In genomic region chr6:108457063-108457405, GRCm38 (mm10) we compare ENCODE assay signal across 7 mouse cellular contexts.
A peak's percentile ranks its signal among the peaks of the same experiment; 100 is the strongest.
DNase-seq lines count a peak whose midpoint lies in the region; ATAC-seq and TF ChIP-seq lines count a peak whose summit lies in the region.

No protein-coding gene starts in this region.

- DNase-seq in 3134 (ENCODE audit: extremely low read depth, insufficient read length, low spot score) (peak; percentile 50), NIH3T3 (ENCODE audit: low read depth) (peak; percentile 56)
- DNase-seq in hindbrain, embryonic 14.5 days (ENCODE audit: low spot score), result no peak
- peak; percentile 37 for DNase-seq in lung, adult 2 months
- DNase-seq in retina, embryonic 14.5 days (ENCODE audit: low spot score), result peak; percentile 31
- DNase-seq in urinary bladder, postnatal 4 days (ENCODE audit: low spot score in 2 of 2), result no peak

- H3K4me3 ChIP-seq in embryonic fibroblast, embryonic 13.5 days (ENCODE audit: insufficient read depth, low read length), result no peak overlapping the region
- no peak overlapping the region for H3K4me3 ChIP-seq in hindbrain, embryonic 14.5 days (replicated peaks; ENCODE audit: low read length)
- H3K4me3 ChIP-seq in lung, adult 2 months (replicated peaks; ENCODE audit: extremely low read depth, low read depth, low read length), result no peak overlapping the region

- peak overlapping the region; percentile 50 for H3K27ac ChIP-seq in embryonic fibroblast, embryonic 13.5 days (ENCODE audit: insufficient read depth, low read length)
- H3K27ac ChIP-seq in hindbrain, embryonic 14.5 days, result 0 out of 2 replicates have a peak overlapping the region, but pooled peaks have one; percentile 38

- ATAC-seq in hindbrain, embryonic 14.5 days (ENCODE audit: low FRiP score), result peak; percentile 74; the same call in 1 of the 2 replicates

- no peaks in the 10 kb centered on the region for H3K27me3 ChIP-seq in hindbrain, embryonic 14.5 days (ENCODE audit: control insufficient read depth, insufficient read depth, low read length)

- peak overlapping the region; percentile 50 for H3K4me2 ChIP-seq in hindbrain, embryonic 14.5 days (replicated peaks)

- WGBS in hindbrain, embryonic 14.5 days, result 14% methylated on average over 5 of the region's 5 CpGs
- 10% methylated on average over 5 of the region's 5 CpGs for WGBS in lung, adult 2 months

- TF ChIP-seq POLR2A in embryonic fibroblast, embryonic 13.5 days (IDR thresholded peaks at IDR 0.05; ENCODE audit: low read depth, low read length), result no peak
- TF ChIP-seq POLR2A in lung, adult 2 months (IDR thresholded peaks at IDR 0.05; ENCODE audit: borderline replicate concordance, extremely low read depth, low read depth, low read length), result peak; percentile 42; the same call in 1 of the 2 replicates

- no peaks in the 10 kb centered on the region for H3K36me3 ChIP-seq in hindbrain, embryonic 14.5 days (replicated peaks; ENCODE audit: control insufficient read depth, insufficient read depth)

- no peak for TF ChIP-seq CTCF in embryonic fibroblast, embryonic 13.5 days (IDR thresholded peaks at IDR 0.05; ENCODE audit: borderline replicate concordance, insufficient read depth, low read length)
- TF ChIP-seq CTCF in lung, adult 2 months (IDR thresholded peaks at IDR 0.05; ENCODE audit: insufficient read depth, low read length), result no peak

- peak overlapping the region; percentile 44; the same call in 1 of the 2 replicates for H3K9ac ChIP-seq in hindbrain, embryonic 14.5 days

- H3K4me1 ChIP-seq in embryonic fibroblast, embryonic 13.5 days (ENCODE audit: control insufficient read depth, insufficient read depth, low read length), result peaks cover 19% of the 10 kb centered on the region
- peaks cover 12% of the 10 kb centered on the region for H3K4me1 ChIP-seq in hindbrain, embryonic 14.5 days (replicated peaks; ENCODE audit: control insufficient read depth, insufficient read depth, low read length)
- peaks cover 9% of the 10 kb centered on the region for H3K4me1 ChIP-seq in lung, adult 2 months (ENCODE audit: control insufficient read depth, insufficient read depth, low read length)

- no peaks in the 10 kb centered on the region for H3K9me3 ChIP-seq in hindbrain, embryonic 14.5 days (ENCODE audit: control insufficient read depth, low read length)

Comparison
In these comparisons a context has a peak if more than half of its experiments do, and no peak if none do; other contexts are left out.
1. DNase-seq: peak in 3134 (single experiment), NIH3T3 (single experiment), lung, adult 2 months (single experiment) and retina, embryonic 14.5 days (single experiment); none in hindbrain, embryonic 14.5 days (single experiment) and urinary bladder, postnatal 4 days (0 of 2).